ENCODE assay signal across 9 mouse cellular contexts in the genomic region with DNA sequence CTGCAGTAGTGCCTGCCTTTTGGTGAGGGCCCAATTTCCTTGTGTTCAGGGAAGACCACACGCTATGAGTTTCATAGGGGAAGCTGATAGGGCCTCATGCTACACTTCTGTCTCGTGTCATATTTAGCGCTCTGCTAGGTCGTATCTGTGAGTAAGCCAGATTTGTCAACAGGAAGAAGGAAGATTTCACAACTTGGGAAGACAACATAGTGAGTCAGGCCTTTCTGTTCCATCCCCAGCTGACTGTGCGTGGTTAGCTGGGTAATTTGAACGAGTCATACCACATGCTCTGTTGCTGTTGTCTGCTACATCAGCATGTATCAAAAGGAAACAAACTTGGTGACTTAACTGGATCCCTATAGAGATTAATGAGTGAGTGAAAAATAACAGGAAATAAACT. TPM values are rescaled to one million over a fixed set of nuclear protein-coding genes. Genes with fewer than 3 reads are reported as not detected.
DNase-seq lines count a peak whose midpoint lies in the region; ATAC-seq lines count a peak whose summit lies in the region.
"Had no signal": no experiment of that assay in that cellular context is flagged by ENCODE, and none has a peak within 500 bp of the region (broad histone marks: within the 10 kb centered on the region; RNA-seq: fewer than 3 reads in every experiment).

No protein-coding gene starts in this region.

- peaks cover 17% of the 10 kb centered on the region for H3K4me1 ChIP-seq in heart, embryonic 12.5 days (replicated peaks)
- H3K4me1 ChIP-seq in liver, embryonic 11.5 days (replicated peaks; ENCODE audit: control insufficient read depth, insufficient read depth, low read length): peaks cover 17% of the 10 kb centered on the region
- H3K4me1 ChIP-seq in midbrain, embryonic 11.5 days (ENCODE audit: control insufficient read depth, insufficient read depth, low read length): no peaks in the 10 kb centered on the region

- 54% methylated on average over 6 of the region's 6 CpGs for WGBS in heart, embryonic 12.5 days
- 51% methylated on average over 6 of the region's 6 CpGs for WGBS in liver, embryonic 11.5 days
- 89% methylated on average over 6 of the region's 6 CpGs for WGBS in midbrain, embryonic 11.5 days

- H3K4me3 ChIP-seq in heart, embryonic 12.5 days: no peak overlapping the region
- H3K4me3 ChIP-seq in liver, embryonic 11.5 days (ENCODE audit: low read depth, low read length): no peak overlapping the region
- H3K4me3 ChIP-seq in midbrain, embryonic 11.5 days (ENCODE audit: low read depth, low read length): no peak overlapping the region
- H3K4me3 ChIP-seq: left cerebral cortex, adult 2 months had no signal

- no peaks in the 10 kb centered on the region for H3K36me3 ChIP-seq in heart, embryonic 12.5 days
- no peaks in the 10 kb centered on the region for H3K36me3 ChIP-seq in liver, embryonic 11.5 days (ENCODE audit: control insufficient read depth, insufficient read depth, low read length)
- no peaks in the 10 kb centered on the region for H3K36me3 ChIP-seq in midbrain, embryonic 11.5 days (ENCODE audit: control insufficient read depth, insufficient read depth, low read length)

- H3K27ac ChIP-seq in heart, embryonic 12.5 days (ENCODE audit: poor library complexity, severe bottlenecking): no peak overlapping the region
- H3K27ac ChIP-seq in liver, embryonic 11.5 days (ENCODE audit: low read depth, low read length): no peak overlapping the region
- no peak overlapping the region for H3K27ac ChIP-seq in midbrain, embryonic 11.5 days (ENCODE audit: low read depth, low read length)
- H3K27ac ChIP-seq: left cerebral cortex, adult 2 months had no signal

- H3K4me2 ChIP-seq in heart, embryonic 12.5 days: no peak overlapping the region
- H3K4me2 ChIP-seq in liver, embryonic 11.5 days: no peak overlapping the region
- H3K4me2 ChIP-seq in midbrain, embryonic 11.5 days: no peak overlapping the region

- no peak for ATAC-seq in heart, embryonic 12.5 days (ENCODE audit: insufficient number of reproducible peaks, low FRiP score)
- ATAC-seq in liver, embryonic 11.5 days (replicated peaks; ENCODE audit: low FRiP score): peak; percentile 27; the same call in 1 of the 2 replicates
- no peak for ATAC-seq in midbrain, embryonic 11.5 days (ENCODE audit: low FRiP score)
- no peak for ATAC-seq in megakaryocyte-erythroid progenitor cell, adult 5-6 weeks (replicated peaks; ENCODE audit: low FRiP score, low TSS enrichment, poor library complexity, severe bottlenecking)

- H3K9me3 ChIP-seq in heart, embryonic 12.5 days (replicated peaks): no peaks in the 10 kb centered on the region
- no peaks in the 10 kb centered on the region for H3K9me3 ChIP-seq in liver, embryonic 11.5 days (ENCODE audit: control insufficient read depth, low read length)
- H3K9me3 ChIP-seq in midbrain, embryonic 11.5 days (ENCODE audit: control insufficient read depth, low read length): no peaks in the 10 kb centered on the region

- H3K27me3 ChIP-seq in heart, embryonic 12.5 days (replicated peaks): no peaks in the 10 kb centered on the region
- no peaks in the 10 kb centered on the region for H3K27me3 ChIP-seq in liver, embryonic 11.5 days (replicated peaks; ENCODE audit: control insufficient read depth, insufficient read depth, low read length)
- no peaks in the 10 kb centered on the region for H3K27me3 ChIP-seq in midbrain, embryonic 11.5 days (ENCODE audit: control insufficient read depth, insufficient read depth, low read length)

- H3K9ac ChIP-seq in heart, embryonic 12.5 days: no peak overlapping the region
- no peak overlapping the region for H3K9ac ChIP-seq in liver, embryonic 11.5 days (ENCODE audit: low read depth, low read length)
- H3K9ac ChIP-seq in midbrain, embryonic 11.5 days (ENCODE audit: low read length): no peak overlapping the region

- DNase-seq in heart, adult 18-20 months: peak; percentile 41 to 80
- DNase-seq in 3134 (ENCODE audit: extremely low read depth, insufficient read length, low spot score) (peak; percentile 66), adipocyte (ENCODE audit: low spot score) (peak; percentile 86)
- no peak for DNase-seq in liver, embryonic 11.5 days (ENCODE audit: low spot score)
- DNase-seq in thymus, postnatal 4 days: no peak
- no peak for DNase-seq in midbrain, embryonic 11.5 days (ENCODE audit: low spot score, missing footprints)

RNA-seq across cellular contexts. Expression of a gene that starts 17.4 kb away (rescaled TPM):
- total RNA-seq in heart, adult 18-20 months (2021): 10 to 100 TPM; 14.6 to 19.1 TPM
- 22.1 and 23.8 TPM in 2 replicates for polyA plus RNA-seq in heart, embryonic 12.5 days (2016; fragmentation: Nextera tagmentation; extraction: Ambion mirVana)
- polyA plus RNA-seq in liver, embryonic 11.5 days (2014; fragmentation: Nextera tagmentation; extraction: Ambion mirVana): 37.7 and 37.9 TPM in 2 replicates
- polyA plus RNA-seq in midbrain, embryonic 11.5 days (2014; fragmentation: Nextera tagmentation; extraction: Ambion mirVana): 31.6 and 35.4 TPM in 2 replicates
- total RNA-seq in megakaryocyte-erythroid progenitor cell, adult 5-6 weeks (2014; fragmentation: Nextera tagmentation): 119 and 153 TPM in 2 replicates
- 129 and 139 TPM in 2 replicates for total RNA-seq in megakaryocyte-erythroid progenitor cell, adult 5-6 weeks (2017)

Comparison
In these comparisons a context has a peak if more than half of its experiments do, and no peak if none do; other contexts are left out.
1. DNase-seq: peak in heart, adult 18-20 months (2 of 2), 3134 (single experiment) and adipocyte (single experiment); none in liver, embryonic 11.5 days (single experiment), thymus, postnatal 4 days (single experiment) and midbrain, embryonic 11.5 days (single experiment).